Mouse (Mus musculus): ENCODE data around the gene Cd164.

The Cd164 gene

GRCm38 (mm10) chr10:41518981-41519618 is at the start of gene Cd164:
Cd164 (plus strand) TSS chr10:41519414.
- DNase-seq (ENCODE audit: low read depth, low spot score) = peak; percentile 96

GRCm38 (mm10) chr10:41470693-41471092 is 48.5 kb upstream of the Cd164 start:
- DNase-seq (ENCODE audit: low read depth, low spot score) = no peak

GRCm38 (mm10) chr10:41472534-41472933 is 46.7 kb upstream of the Cd164 start:
- no peak for DNase-seq (ENCODE audit: low read depth, low spot score)

GRCm38 (mm10) chr10:41472962-41473481 is 46.2 kb upstream of the Cd164 start:
- no peak for DNase-seq (ENCODE audit: low read depth, low spot score)

GRCm38 (mm10) chr10:41473782-41474468 is 45.3 kb upstream of the Cd164 start:
- no peak for DNase-seq (ENCODE audit: low read depth, low spot score)

- no peak for DNase-seq (ENCODE audit: low read depth, low spot score)
Measured at GRCm38 (mm10) chr10:41474981-41475391, 44.2 kb upstream of the Cd164 start.

- DNase-seq (ENCODE audit: low read depth, low spot score) = no peak
Measured at GRCm38 (mm10) chr10:41476171-41477017, 42.8 kb upstream of the Cd164 start, which contains the start of gene Mical1. Mical1 (plus strand) TSS chr10:41476314.

- no peak for DNase-seq (ENCODE audit: low read depth, low spot score)
Measured at GRCm38 (mm10) chr10:41477018-41477277, 42.3 kb upstream of the Cd164 start.

GRCm38 (mm10) chr10:41477278-41478181 is 41.7 kb upstream of the Cd164 start:
- no peak for DNase-seq (ENCODE audit: low read depth, low spot score)

GRCm38 (mm10) chr10:41479961-41480360 is 39.3 kb upstream of the Cd164 start:
- no peak for DNase-seq (ENCODE audit: low read depth, low spot score)

GRCm38 (mm10) chr10:41480938-41481880 is 38.0 kb upstream of the Cd164 start:
- no peak for DNase-seq (ENCODE audit: low read depth, low spot score)

GRCm38 (mm10) chr10:41482446-41482845 is 36.8 kb upstream of the Cd164 start:
- no peak for DNase-seq (ENCODE audit: low read depth, low spot score)

GRCm38 (mm10) chr10:41485778-41486177 is 33.4 kb upstream of the Cd164 start:
- no peak for DNase-seq (ENCODE audit: low read depth, low spot score)

- DNase-seq (ENCODE audit: low read depth, low spot score) = no peak
Measured at GRCm38 (mm10) chr10:41486506-41487170, 32.6 kb upstream of the Cd164 start.

GRCm38 (mm10) chr10:41488877-41489276 is 30.3 kb upstream of the Cd164 start:
- no peak for DNase-seq (ENCODE audit: low read depth, low spot score)

GRCm38 (mm10) chr10:41489294-41489693 is 29.9 kb upstream of the Cd164 start:
- DNase-seq (ENCODE audit: low read depth, low spot score) = no peak

- peak; percentile 84 for DNase-seq (ENCODE audit: low read depth, low spot score)
Measured at GRCm38 (mm10) chr10:41489708-41490517, 29.3 kb upstream of the Cd164 start, which contains the start of the genes Smpd2 and Ppil6. Smpd2 (minus strand) TSS chr10:41490369. Ppil6 (plus strand) TSS chr10:41490439.

GRCm38 (mm10) chr10:41490518-41490873 is 28.7 kb upstream of the Cd164 start:
- DNase-seq (ENCODE audit: low read depth, low spot score) = no peak

- no peak for DNase-seq (ENCODE audit: low read depth, low spot score)
Measured at GRCm38 (mm10) chr10:41491111-41491510, 28.1 kb upstream of the Cd164 start.
